Mouse (Mus musculus): ENCODE results near the gene Trem2. TPM values are rescaled to one million over a fixed set of nuclear protein-coding genes. Genes with fewer than 3 reads are reported as not detected.

Gene Trem2
- polyA plus RNA-seq, 1 experiment from 2014 or later, result 0.51 TPM

DNA sequence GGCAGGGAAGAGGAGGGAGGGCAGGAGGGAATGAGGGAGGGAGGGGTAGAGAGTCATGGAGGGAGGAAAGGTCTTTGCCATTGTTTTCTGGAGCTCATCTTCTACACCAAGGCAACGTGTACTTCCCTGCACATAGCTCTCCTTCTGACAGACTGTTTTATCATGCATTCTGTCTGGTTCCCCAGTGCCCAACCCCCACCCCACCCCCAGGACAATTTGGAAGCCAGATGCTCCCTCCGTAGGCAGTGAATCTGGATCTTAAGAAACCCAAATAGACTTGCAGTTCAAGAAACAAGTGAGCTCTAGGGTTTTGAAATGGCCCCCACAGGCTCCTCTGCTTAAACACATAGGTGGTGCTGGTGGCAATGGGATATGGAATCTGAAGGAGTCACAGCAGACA is 11.7 kb downstream of the Trem2 start:
- DNase-seq (ENCODE audit: low spot score), result no peak
- Histone ChIP-seq H3K4me3 (no peak overlapping the region), H3K36me3 (no peaks in the 10 kb centered on the region), H3K9me3 (replicated peaks) (no peaks in the 10 kb centered on the region), H3K27ac (no peak overlapping the region), H3K4me1 (no peaks in the 10 kb centered on the region), H3K27me3 (ENCODE audit: low read depth, poor library complexity, severe bottlenecking) (no peaks in the 10 kb centered on the region)
- 66% methylated on average over 2 of the region's 2 CpGs for WGBS

DNA sequence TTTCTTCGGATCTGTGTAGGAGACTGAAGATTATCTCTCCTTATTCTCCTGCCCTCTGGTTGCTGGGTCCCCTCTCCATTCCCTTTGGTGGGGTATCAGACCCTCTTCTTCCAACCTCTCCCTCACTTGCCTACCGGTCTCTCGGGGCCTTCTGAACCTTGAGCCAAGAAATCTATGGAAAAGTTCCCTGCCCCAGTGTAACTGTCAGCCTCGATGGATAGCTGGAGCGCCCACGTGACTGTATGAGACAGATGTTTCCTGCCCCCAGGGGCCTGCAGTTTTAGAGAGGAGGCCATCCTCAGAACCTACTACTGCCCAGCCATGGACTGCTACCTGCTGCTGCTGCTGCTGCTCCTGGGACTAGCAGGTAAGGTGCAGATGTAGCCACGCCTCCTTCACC is 13.4 kb downstream of the Trem2 start, which contains the start of gene Treml1:
Gene Treml1, plus strand, starts transcription at position 301 of the 400 bp plus-strand sequence.
- WGBS, result 71% methylated on average over 7 of the region's 7 CpGs
- Histone ChIP-seq H3K27ac (no peak within 1 kb of the TSS), H3K4me1 (no peaks in the 10 kb centered on the region), H3K4me3 (no peak within 1 kb of the TSS), H3K36me3 (no peaks in the 10 kb centered on the region), H3K27me3 (ENCODE audit: low read depth, poor library complexity, severe bottlenecking) (no peaks in the 10 kb centered on the region), H3K9me3 (replicated peaks) (no peaks in the 10 kb centered on the region)
- no peak for DNase-seq (ENCODE audit: low spot score)

- H3K9me3 ChIP-seq (replicated peaks), result no peaks in the 10 kb centered on the region
- DNase-seq (ENCODE audit: low spot score), result no peak
- 72% methylated on average over 4 of the region's 4 CpGs for WGBS
Measured at GRCm38 (mm10) chr17:48360462-48360861, 14.3 kb downstream of the Trem2 start.

DNA sequence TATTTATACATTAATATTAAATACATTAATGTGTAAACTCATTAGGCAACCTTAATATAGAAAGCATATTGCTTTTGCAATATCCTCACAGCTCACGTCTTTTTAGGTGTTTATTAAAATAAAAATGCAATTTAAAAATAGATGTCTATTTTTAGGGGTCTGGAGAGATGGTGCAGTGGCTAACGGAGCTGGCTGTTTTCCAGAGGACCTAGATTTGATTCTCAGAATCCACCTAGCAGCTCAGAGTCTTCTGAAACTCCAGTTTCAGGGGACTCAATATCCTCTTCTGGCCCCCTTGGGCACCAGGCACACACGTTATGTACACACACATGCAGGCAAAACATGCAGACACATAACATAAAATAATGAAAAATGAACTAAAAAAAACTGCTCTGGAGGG is 16.1 kb downstream of the Trem2 start:
- DNase-seq (ENCODE audit: low spot score), result no peak
- Histone ChIP-seq H3K9me3 (replicated peaks) (no peaks in the 10 kb centered on the region), H3K36me3 (no peaks in the 10 kb centered on the region), H3K27ac (no peak overlapping the region), H3K27me3 (ENCODE audit: low read depth, poor library complexity, severe bottlenecking) (no peaks in the 10 kb centered on the region), H3K4me3 (no peak overlapping the region), H3K4me1 (no peaks in the 10 kb centered on the region)
- WGBS, result 88% methylated on average over 3 of the region's 3 CpGs

More at GRCm38 (mm10) chr17:48360462-48360861, 14.3 kb downstream of the Trem2 start:
- H3K27ac ChIP-seq, result no peak overlapping the region
- no peaks in the 10 kb centered on the region for H3K27me3 ChIP-seq (ENCODE audit: low read depth, poor library complexity, severe bottlenecking)
- H3K4me1 ChIP-seq, result no peaks in the 10 kb centered on the region
- H3K4me3 ChIP-seq, result no peak overlapping the region
- no peaks in the 10 kb centered on the region for H3K36me3 ChIP-seq

GRCm38 (mm10) chr17:48362966-48363365 is 16.8 kb downstream of the Trem2 start:
- Histone ChIP-seq H3K9me3 (replicated peaks) (no peaks in the 10 kb centered on the region), H3K36me3 (no peaks in the 10 kb centered on the region), H3K4me1 (no peaks in the 10 kb centered on the region), H3K4me3 (no peak overlapping the region), H3K27ac (no peak overlapping the region), H3K27me3 (ENCODE audit: low read depth, poor library complexity, severe bottlenecking) (no peaks in the 10 kb centered on the region)
- 91% methylated on average over 8 of the region's 8 CpGs for WGBS
- DNase-seq (ENCODE audit: low spot score), result no peak

DNA sequence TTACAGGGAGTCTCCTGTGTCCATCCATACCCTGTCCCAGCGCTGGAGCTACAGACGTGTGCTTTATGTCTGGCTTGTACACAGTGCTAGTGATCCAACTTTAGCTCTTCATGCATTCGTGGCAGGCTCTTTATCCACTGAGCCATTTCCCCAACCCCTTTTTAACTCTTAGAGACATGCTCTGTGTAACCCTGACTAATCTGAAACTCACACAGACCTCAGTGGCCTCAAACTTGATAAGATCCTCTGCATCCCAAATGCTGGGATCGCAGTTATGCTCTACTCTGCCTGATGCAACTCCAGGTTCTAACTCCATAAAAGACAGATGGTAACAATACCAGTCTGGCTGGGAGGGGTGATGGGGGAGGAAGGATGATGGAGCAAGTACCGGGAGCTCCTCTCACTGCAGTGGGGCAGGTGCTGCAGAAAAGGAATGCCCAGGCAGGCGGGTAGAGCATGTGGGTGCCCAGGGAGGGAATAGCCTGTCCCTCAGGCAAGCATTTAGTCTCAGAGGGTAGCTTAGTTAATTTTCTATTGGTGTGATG is 17.3 kb downstream of the Trem2 start:
- DNase-seq (ENCODE audit: low spot score), result no peak
- Histone ChIP-seq H3K27me3 (ENCODE audit: low read depth, poor library complexity, severe bottlenecking) (no peaks in the 10 kb centered on the region), H3K9me3 (replicated peaks) (no peaks in the 10 kb centered on the region), H3K4me1 (no peaks in the 10 kb centered on the region), H3K27ac (no peak overlapping the region), H3K4me3 (no peak overlapping the region), H3K36me3 (no peaks in the 10 kb centered on the region)
- 85% methylated on average over 6 of the region's 6 CpGs for WGBS

GRCm38 (mm10) chr17:48365511-48366155 is 19.4 kb downstream of the Trem2 start:
- no peak for DNase-seq (ENCODE audit: low spot score)
- WGBS, result 86% methylated on average over 9 of the region's 9 CpGs
- Histone ChIP-seq H3K27me3 (ENCODE audit: low read depth, poor library complexity, severe bottlenecking) (no peaks in the 10 kb centered on the region), H3K4me3 (no peak overlapping the region), H3K4me1 (no peaks in the 10 kb centered on the region), H3K9me3 (replicated peaks) (no peaks in the 10 kb centered on the region), H3K27ac (no peak overlapping the region), H3K36me3 (no peaks in the 10 kb centered on the region)

GRCm38 (mm10) chr17:48366806-48367205 is 20.6 kb downstream of the Trem2 start:
- Histone ChIP-seq H3K4me3 (no peak overlapping the region), H3K9me3 (replicated peaks) (no peaks in the 10 kb centered on the region), H3K36me3 (no peaks in the 10 kb centered on the region), H3K27me3 (ENCODE audit: low read depth, poor library complexity, severe bottlenecking) (no peaks in the 10 kb centered on the region), H3K4me1 (no peaks in the 10 kb centered on the region), H3K27ac (no peak overlapping the region)
- 90% methylated on average over 5 of the region's 5 CpGs for WGBS
- DNase-seq (ENCODE audit: low spot score), result no peak

- Histone ChIP-seq H3K4me1 (no peaks in the 10 kb centered on the region), H3K36me3 (no peaks in the 10 kb centered on the region), H3K4me3 (no peak overlapping the region), H3K9me3 (replicated peaks) (no peaks in the 10 kb centered on the region), H3K27ac (no peak overlapping the region), H3K27me3 (ENCODE audit: low read depth, poor library complexity, severe bottlenecking) (no peaks in the 10 kb centered on the region)
- no peak for DNase-seq (ENCODE audit: low spot score)
Measured at GRCm38 (mm10) chr17:48371621-48372020, 25.4 kb downstream of the Trem2 start.

GRCm38 (mm10) chr17:48372987-48373386 is 26.8 kb downstream of the Trem2 start:
- H3K9me3 ChIP-seq (replicated peaks), result no peaks in the 10 kb centered on the region
- DNase-seq (ENCODE audit: low spot score), result no peak
- 84% methylated on average over 8 of the region's 8 CpGs for WGBS
- H3K4me3 ChIP-seq, result no peak overlapping the region
- H3K27ac ChIP-seq, result no peak overlapping the region
- no peaks in the 10 kb centered on the region for H3K36me3 ChIP-seq
- no peaks in the 10 kb centered on the region for H3K4me1 ChIP-seq
- no peaks in the 10 kb centered on the region for H3K27me3 ChIP-seq (ENCODE audit: low read depth, poor library complexity, severe bottlenecking)

GRCm38 (mm10) chr17:48376102-48376501 is 29.9 kb downstream of the Trem2 start:
- WGBS, result 100% methylated on average over 1 of the region's 1 CpGs
- H3K4me3 ChIP-seq, result no peak overlapping the region

DNA sequence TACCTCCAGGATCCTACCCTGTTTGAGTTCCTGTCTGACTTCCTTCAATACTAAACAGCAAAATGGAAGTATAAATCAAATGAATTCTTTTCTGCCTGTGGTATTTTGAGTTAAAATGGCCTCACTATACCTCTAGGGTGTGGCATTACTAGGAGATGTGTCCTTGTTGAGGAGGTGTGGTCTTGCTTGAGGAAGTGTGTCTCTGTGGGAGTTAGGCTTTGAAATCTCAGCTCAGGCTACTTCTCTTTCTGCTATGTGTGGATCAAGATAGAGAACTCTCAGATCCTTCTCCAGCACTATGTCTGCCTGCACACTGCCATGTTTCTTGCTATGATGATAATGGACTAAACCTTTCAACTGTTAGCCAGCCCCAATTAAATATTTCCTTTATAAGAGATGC is 32.8 kb downstream of the Trem2 start:
- no peak for DNase-seq (ENCODE audit: low spot score)
- no peak overlapping the region for H3K4me3 ChIP-seq
- no peaks in the 10 kb centered on the region for H3K36me3 ChIP-seq
- H3K9me3 ChIP-seq (replicated peaks), result no peaks in the 10 kb centered on the region
- no peak overlapping the region for H3K27ac ChIP-seq
- no peaks in the 10 kb centered on the region for H3K4me1 ChIP-seq
- no peaks in the 10 kb centered on the region for H3K27me3 ChIP-seq (ENCODE audit: low read depth, poor library complexity, severe bottlenecking)

More at GRCm38 (mm10) chr17:48376102-48376501, 29.9 kb downstream of the Trem2 start:
- Histone ChIP-seq H3K36me3 (no peaks in the 10 kb centered on the region), H3K27ac (no peak overlapping the region), H3K4me1 (no peaks in the 10 kb centered on the region), H3K27me3 (ENCODE audit: low read depth, poor library complexity, severe bottlenecking) (no peaks in the 10 kb centered on the region), H3K9me3 (replicated peaks) (no peaks in the 10 kb centered on the region)
- DNase-seq (ENCODE audit: low spot score), result no peak

DNA sequence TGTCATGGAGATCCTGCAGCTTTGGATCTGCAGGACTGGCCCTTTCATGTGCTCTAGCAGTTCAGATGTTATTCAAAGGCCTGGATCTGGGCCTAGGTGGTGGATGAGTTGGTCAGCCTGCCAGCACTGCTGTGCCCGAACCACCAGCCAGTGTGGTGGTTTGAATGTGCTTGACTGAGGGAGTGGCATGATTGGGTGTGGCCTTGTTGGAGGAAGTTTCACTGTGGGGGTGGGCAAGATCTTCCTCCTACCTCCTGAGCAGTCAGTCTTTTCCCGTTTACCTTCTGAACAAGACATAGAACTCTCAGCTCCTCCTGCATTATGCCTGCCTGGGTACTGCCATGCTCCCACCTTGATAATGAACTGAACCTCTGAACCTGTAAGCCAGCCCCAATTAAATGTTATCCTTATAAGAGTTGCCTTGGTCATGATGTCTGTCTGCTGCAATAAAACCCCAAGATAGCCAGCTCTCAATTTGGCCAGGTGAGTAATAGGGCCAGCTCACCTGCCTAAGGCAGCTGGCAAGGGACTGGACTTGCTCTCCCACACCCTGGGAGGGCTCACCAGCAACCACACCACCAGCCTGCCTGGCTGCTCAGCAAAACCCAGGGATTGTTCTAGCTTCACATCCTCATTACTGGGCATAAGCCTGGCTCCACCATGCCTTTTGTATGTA is 39.7 kb downstream of the Trem2 start:
- 72% methylated on average over 2 of the region's 2 CpGs for WGBS
- H3K9me3 ChIP-seq (replicated peaks), result no peaks in the 10 kb centered on the region
- no peaks in the 10 kb centered on the region for H3K27me3 ChIP-seq (ENCODE audit: low read depth, poor library complexity, severe bottlenecking)
- no peak overlapping the region for H3K4me3 ChIP-seq
- DNase-seq (ENCODE audit: low spot score), result no peak
- H3K27ac ChIP-seq, result no peak overlapping the region
- peaks cover 54% of the 10 kb centered on the region for H3K36me3 ChIP-seq
- H3K4me1 ChIP-seq, result no peaks in the 10 kb centered on the region
